Mouse (Mus musculus): ENCODE results near the gene Sash1.

Sash1 gene

DNA sequence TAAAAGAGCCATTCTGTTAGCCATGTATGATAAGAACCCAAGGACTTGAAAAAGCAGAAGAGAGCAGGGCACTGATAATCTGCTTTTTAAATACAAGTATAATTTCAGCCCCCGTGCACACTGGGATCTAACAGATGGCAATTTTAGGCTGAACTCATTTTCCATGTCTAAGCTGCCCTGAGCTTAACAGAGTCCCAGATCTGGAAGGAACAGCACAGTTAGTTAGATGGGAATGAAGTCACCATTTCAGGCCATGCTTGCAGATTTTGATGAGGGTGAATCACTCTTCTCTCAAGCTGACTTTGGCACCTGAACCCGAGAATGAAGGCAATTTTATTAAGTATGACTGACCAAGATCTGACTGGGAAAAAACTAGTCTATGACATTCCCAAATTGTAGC is 28.9 kb downstream of the Sash1 start:
- in situ Hi-C loops (cut with MboI; ENCODE audit: low sequenced_read_pairs), result no loop called here

DNA sequence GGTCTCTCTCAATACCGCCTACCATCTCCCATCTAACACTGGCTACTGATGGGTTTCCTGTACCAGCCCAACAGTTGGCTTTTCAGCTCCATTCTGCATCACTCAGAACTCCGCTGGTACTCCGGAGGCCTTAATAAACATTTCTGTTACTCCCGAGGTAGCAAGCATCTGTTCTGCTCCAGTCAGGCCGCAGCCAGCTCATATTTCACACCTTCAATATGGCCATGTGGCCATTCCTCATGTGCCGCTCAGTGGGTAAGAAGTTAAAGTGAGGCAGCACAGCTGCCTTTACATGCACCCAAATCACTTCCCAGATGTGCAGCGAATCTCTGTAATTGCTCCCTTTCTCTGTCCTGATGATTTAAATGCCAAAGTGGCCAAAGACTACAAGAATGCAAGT is 32.5 kb downstream of the Sash1 start:
- in situ Hi-C loops (cut with MboI; ENCODE audit: low sequenced_read_pairs), result no loop called here

DNA sequence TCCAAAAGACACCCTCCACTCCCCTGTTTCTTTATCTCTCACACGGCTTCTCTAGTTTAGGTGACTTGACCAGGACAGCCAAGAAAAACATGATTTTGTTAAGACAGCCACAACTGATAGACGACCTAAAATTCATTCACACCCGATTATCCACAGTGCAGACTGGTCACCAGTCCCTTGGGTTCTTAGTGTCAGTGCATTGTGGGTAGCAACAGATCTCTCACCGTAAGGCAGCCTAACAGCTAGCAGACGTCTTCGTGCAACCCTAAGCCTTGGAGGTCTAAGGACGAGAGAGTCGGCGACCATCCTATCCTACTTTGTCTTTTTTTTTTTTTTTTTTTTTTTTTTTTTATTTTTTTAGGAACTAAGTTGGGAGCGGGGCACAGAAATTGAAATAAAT is 34.2 kb downstream of the Sash1 start:
- in situ Hi-C loops (cut with MboI; ENCODE audit: low sequenced_read_pairs), result no loop called here

DNA sequence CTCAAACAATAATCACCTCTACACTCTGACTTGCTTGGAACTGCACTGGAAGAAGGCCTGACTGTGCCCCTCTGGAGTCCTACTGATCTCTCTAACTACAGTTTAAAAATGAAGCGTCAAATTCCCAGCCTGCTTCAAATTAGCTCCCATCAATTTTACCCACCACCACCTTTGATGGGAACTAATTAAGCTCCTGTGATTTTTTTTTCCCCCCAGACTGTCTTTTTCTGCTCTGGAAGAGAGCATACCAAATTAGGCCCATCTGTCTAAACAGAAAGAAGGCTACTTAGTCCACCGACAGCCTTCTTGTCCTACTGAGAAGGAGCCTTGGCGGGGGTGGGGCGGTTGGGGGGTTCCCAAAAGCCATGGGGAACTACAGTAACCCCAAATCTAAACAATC is 37.9 kb downstream of the Sash1 start:
- in situ Hi-C loops (cut with MboI; ENCODE audit: low sequenced_read_pairs), result no loop called here

DNA sequence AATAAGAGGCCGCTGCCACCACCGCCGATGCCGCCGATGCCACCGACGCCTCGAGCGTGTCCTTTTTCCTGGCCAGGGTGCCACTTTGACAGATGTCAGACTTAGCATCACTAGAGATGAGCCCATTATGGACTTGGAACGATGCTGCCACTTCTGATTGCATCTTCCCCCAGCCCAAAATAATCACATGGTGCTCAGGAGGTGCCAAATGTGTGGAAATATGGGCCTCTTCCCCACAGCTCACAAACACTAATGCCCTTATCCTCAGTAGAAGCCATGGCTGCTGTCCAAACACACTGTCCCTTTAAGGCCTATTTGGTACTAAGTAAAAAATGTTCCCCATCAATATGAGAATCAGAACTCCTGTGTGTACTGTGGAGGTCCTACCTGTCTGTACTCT is 39.6 kb downstream of the Sash1 start:
- in situ Hi-C loops (cut with MboI; ENCODE audit: low sequenced_read_pairs), result no loop called here

DNA sequence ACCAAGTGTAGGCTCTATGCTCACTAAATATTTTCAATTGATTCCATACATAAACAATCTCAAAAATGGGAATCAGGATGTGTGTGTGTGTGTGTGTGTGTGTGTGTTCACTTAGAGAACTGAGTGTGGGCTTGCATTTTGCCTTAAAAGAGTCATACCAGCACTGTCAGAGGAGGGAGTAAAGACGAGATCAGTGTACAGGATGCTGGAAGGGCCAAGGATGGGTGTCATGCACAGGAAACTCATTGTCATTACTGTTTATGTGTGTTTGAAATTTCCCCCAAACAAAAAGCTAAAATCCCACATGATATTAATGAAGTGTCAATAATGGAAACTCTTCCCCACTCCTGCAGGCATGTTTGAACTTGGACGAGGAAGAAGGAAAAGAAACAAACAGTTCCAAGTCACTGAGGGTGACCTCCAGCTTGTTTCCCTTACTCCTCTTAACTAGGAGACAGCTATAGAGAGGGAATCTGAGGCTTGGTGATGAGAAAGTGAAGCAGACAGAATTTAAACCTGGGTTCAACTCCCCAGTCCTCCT is 40.6 kb downstream of the Sash1 start:
- in situ Hi-C loops (cut with MboI; ENCODE audit: low sequenced_read_pairs), result no loop called here

DNA sequence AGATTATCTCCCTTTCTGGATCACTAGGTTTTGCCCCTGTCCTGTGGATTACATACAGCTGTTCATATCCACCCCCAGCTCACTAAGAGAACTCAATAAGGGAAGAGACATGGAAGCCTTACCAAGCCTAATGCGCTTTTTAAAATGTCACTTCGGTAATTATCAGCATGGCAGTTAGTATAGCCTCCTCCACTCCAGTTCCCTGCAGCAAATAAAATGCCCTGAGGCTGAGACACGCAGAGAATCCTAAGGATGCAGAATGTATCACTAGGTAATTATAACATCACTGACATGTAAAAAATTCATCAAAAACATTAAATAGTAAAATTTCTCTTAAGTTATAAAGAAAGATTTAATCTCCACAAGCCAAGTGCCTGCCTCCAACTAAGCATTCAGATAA is 45.9 kb downstream of the Sash1 start:
- in situ Hi-C loops (cut with MboI; ENCODE audit: low sequenced_read_pairs), result no loop called here

DNA sequence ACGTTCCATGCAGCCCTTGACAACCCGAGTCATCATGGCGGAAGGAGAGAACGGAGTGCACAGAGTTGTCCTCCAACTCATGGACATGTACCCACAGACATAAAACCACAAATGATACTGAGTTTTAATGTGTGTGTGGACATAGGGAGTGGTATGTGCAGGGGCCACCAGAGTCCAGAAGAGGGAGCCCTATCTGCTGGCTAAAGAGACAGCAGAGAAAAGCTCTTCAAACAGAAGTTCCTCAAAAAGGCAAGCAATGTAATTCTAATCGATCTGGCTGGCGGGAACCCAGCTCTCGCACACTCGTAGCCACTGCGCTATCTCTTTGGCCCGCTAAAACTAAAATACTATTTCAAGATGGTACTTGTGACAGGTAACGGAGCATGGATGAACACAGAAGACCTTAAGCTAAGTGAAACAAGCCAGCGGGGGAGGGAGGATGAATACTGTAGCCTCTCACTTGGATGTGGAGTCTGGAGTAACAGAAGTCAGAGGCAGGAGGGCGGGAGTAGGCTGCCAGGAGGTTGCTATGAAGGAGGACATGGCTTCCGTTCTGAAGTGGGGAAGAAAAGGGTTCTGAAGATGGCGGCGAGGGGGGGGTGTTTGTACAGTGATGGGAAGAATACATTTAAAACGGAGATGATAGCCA is 51.9 kb downstream of the Sash1 start:
- in situ Hi-C loops (cut with MboI; ENCODE audit: low sequenced_read_pairs), result no loop called here

DNA sequence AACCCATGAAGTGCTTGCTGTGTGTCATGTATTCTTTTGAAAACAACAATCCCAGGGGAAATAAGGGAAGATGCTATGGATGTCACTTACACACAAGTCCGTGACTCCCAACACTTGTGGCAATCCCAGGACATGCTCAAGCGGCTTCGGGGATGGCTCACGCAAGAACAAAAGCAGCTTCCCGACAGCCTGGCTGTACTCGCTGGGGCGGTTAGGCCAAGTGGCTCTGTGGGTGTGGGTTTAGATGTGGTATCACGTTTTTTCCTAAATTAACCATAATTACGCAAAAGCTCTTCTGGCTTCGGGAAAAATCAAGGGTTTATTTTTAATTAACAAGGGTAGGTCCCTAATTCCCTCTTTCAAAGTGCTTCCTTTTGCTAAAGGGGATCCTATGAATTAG is 59.6 kb downstream of the Sash1 start:
- in situ Hi-C loops (cut with MboI; ENCODE audit: low sequenced_read_pairs), result no loop called here

DNA sequence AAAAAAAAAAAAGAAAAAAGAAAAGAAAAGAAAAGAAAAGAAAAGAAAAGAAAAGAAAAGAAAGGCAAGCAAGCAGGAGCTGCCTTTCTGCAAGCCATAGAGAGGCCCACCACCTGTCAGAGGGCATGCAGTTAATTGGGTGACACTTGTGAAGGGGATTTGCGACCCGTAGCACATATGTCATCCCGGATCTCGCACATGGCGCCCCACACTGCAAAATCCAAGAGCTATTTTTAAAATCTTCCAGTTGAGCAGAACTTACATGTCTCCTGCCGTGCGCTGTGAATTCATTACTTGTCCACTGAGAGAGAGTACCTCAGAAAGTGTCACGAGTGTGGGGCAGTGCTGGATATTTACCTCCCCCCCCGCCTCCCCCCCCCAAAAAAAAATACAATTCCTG is 60.0 kb downstream of the Sash1 start:
- in situ Hi-C loops (cut with MboI; ENCODE audit: low sequenced_read_pairs), result no loop called here

DNA sequence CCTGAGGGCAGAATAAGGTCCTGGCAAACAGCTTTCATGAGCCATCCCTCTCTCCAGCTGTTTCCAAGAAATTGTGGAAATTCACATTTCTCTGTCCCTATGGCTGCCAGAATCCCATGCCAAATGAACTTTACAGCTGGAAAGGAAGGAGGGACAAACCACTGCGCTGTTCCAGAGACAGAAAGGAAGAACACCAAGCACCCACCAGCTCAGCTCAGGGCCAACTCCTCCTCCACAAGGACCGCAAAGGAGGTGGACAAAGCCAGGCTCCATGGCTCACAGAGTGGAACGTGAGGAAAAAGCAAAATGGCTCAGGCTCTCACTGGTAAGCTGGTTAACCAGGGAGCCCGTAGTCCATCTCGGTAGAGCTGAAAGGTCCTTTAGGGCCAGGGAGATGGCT is 67.8 kb downstream of the Sash1 start:
- in situ Hi-C loops (cut with MboI; ENCODE audit: low sequenced_read_pairs), result no loop called here

DNA sequence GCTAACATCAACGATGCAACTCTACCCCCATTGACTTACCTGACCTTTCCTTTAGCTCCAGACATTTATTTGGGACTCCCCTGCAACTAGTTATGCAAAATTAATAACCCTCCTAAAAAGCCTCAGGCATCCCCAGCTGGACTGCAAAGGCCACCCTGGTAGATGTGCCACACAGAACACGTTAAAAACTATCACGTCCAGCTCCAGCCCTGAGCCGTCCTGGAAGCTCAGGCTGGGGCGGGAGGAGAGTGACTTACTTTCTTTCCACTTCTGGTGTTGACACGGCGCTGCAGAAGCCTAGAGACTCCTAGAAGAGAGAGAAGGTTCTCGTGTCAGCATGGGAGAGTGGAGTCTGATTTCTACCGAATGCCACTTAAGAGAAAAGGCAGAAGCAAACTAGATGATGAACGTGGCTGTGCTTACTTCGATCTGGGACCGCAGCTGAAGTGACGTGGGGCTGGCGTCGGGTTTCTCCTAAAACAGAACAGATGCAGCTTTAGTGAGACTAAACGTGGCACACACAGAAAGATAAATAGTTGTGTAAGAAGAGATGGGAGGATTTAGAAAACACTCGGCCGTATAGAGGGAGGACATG is 71.8 kb downstream of the Sash1 start:
- in situ Hi-C loops (cut with MboI; ENCODE audit: low sequenced_read_pairs), result no loop called here

DNA sequence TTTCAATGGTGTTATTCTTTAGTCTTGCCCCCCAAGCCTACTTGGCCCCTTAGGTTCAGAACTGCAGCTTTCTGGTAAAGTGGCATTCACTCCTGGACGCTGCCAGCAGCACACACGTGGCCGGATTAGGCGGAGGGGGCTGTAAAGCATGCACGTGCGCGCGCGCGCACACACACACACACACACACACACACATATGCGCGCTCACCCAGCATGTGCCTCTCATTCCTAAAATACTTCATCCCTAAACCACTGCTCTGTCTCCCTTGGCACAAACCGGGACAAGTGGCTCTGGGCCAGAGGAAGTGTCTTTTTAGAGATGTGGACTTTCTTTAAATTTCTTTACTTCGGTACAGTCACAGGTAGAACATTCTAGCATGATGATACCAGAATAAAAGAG is 72.6 kb downstream of the Sash1 start:
- in situ Hi-C loops (cut with MboI; ENCODE audit: low sequenced_read_pairs), result no loop called here

DNA sequence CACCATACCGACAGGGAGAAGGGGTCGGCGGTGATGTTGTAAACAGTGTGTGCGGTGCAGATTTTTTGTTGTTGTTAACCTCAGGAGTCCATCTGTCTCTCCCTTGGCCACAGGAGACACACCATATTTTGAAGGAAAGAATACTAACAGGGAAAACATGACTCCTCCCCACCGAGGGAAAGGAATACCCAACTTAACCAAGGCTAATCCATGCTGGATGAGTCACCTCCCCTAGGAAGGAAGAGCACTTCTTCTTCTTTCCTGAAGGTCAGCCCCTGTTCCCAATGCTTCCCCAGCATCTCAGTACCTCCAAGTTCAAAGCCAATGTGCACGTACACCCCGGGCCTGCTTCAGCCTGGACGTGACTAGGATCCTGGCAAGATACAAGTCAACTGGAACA is 73.1 kb downstream of the Sash1 start:
- in situ Hi-C loops (cut with MboI; ENCODE audit: low sequenced_read_pairs), result no loop called here

DNA sequence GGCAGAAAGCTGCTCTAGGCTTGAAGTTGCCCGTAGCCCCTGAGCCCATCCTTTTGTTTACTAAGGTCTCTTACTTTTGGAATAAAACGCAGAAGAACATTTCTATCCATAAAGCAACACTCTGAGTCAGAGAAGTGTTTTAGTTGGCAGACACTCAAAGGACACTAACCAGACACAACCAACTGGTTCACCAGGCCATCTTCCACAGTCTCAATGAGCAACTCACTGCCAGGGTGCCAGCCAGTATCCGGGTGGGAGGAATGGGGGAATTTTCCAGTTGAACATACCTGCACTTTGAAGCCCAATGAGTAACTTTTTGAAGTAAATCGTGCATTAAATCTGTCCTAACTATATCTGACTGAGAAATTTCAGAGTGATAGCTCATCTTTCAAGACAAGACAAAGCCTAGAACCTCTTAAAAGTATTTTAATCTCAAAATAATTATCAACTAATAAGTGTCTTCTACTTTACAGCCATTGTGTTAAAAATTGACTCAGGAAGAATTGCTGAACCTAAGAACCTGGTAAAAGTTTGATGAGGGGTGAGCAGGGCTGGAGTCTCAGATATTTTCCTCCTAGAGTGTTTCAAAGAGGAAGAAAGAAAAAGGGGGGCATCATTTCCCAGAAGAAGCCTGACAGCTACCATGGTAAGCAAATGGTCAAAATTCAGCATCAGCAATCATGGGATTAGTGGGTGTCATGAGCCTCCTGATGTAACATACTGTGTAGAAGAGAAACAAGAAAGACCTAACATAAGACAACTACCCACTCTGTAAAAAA is 74.4 kb downstream of the Sash1 start:
- in situ Hi-C loops (cut with MboI; ENCODE audit: low sequenced_read_pairs), result no loop called here

DNA sequence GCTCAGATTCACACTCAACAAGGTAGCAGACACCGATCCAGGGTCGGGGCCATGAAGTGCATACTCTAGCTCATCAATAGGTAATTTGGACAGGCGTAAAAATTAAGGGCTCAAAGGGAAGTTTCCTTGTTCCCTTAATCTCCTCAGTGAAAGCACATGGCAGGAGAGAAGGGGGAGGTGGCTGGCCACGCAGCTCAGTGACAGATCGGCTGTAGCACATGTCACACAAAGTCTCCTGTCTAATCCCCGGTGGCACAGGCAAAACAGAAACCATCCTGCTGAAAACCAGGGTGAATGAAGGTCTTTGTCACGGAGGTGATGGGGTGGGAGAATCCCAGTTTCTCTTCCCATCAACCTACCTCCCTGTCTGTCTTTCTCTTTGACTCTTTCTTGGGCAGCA is 75.4 kb downstream of the Sash1 start:
- in situ Hi-C loops (cut with MboI; ENCODE audit: low sequenced_read_pairs), result no loop called here

DNA sequence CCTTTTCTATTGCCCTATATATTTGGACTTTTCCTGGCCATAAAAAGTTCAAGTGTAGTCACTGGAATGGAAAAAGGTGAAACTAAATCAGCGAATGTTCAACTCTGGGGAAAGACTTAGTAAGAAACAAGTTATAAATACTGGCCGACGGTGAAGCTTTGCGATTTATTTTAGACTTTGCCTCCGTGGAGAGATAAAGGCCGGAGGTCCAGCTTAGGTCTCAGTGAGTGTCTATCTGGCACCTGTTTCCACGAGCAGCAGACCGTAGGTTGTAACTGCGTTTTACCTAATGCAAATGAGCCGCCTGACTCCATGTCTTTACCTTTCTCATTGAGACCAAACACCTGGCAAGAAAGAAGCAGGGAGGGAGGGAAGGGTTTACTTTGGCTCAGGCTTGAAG is 77.5 kb downstream of the Sash1 start:
- in situ Hi-C loops (cut with MboI; ENCODE audit: low sequenced_read_pairs), result no loop called here

DNA sequence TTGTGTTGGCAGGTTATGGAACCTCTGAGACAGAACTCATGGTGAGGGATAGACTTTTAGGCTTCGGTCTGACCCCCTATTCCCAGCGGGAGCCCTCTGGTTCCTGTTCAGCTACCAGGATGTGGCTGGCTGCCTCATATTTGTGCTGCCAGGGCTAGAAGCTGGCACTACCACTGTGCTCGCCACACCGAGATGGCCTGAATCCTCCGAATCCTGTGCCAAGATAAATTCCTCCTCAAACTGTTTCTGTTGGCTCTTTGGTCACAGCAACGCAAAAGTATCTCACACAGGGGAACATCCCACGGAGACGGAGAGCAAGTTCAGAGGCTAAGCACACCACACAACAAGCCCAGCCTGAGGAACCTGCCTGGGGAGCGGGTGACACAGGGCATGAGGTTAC is 78.3 kb downstream of the Sash1 start:
- in situ Hi-C loops (cut with MboI; ENCODE audit: low sequenced_read_pairs), result no loop called here

DNA sequence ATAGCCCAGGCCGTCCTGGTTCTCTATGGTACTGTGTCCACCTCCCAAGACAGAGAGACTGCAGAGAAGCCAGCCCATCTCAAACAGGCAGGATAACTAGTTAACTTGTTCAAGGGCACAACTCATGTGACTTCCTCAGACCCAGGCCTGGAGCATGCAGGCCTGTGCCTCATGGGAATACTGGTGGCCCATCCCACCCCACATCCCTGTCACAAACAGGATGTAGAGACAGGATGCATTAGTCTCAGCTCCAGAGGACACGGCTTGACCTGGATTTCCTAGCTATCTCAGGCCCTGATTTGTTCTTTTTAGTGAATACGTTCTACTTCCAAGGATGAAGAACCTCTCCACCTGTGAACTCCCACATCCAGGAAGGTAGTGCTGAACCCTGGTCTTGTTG is 80.5 kb downstream of the Sash1 start:
- in situ Hi-C loops (cut with MboI; ENCODE audit: low sequenced_read_pairs), result no loop called here

DNA sequence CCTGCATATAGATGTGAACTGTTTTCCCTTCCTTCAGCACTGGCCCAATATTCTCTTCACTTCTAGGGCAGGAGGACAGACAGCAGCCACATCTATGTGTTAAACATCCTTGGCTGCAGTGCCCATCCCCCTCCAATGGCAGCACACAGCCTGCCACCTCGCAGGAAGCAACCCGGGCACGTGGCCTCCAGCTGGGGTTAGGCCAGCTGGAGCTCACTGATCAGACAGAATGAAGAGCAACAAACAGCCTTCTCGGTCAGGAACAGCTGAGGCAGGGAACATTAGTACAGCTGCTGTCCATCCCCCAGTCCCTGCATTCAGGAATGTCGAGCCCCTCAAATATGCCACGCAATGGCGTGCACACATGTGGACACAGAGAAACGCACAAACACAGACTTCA is 81.6 kb downstream of the Sash1 start:
- in situ Hi-C loops (cut with MboI; ENCODE audit: low sequenced_read_pairs), result no loop called here

DNA sequence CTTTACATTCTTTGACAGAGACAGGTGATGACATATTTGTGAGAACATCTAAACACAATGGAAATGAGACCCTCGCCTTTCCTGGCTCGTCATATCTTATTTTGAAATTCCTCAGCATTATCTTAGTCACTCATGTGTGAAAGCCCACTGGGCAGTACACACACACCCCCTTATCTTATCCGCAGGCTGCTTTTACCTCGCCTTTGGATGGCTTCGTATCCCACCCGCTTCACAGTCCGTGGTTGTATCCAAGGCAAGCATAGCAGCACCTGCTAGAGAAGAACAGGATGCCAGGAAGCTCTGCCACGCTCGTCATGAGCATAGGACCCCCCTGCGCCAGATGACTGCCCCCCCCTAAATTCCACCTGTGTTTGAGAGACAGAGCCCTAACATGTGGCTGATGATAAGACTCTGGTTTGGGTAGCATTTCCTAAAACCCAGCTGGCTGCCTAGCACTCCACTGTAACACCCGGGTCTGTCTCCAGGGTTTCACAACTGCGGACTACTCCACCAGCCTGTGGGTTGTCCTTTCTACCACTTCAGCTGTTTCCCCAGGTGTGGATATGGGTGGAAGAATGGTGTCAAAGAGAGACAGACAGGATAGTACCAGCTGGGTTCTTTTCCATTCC is 84.0 kb downstream of the Sash1 start:
- in situ Hi-C loops (cut with MboI; ENCODE audit: low sequenced_read_pairs), result no loop called here

DNA sequence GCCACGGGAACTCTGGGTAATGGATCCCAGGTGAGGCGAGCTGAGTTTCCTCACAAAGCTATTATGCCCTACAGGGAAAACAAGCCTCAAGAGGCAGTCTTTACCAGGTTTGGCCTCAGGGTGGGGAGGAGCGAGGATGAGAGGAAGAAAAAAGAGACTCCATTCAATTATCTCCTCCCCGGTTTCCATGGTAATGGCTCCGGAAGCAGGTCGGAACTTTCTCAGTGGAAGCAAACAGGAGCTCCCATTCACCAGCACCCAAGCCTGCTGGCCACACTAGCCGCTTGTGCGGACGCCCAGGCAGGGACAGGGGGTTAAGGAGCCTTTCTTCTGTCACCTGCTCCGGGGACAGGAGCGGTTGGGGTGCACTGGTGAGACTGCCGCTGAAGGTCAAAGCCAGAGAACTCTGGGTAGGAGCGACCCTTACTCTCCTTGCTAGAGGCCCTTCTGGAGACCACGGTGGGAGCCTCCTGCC is 84.7 kb downstream of the Sash1 start:
- in situ Hi-C loops (cut with MboI; ENCODE audit: low sequenced_read_pairs), result no loop called here

All from CH12F3 (cell line).